Mouse (Mus musculus) CH12.LX (cell line): ENCODE measurements around the gene Cep164.

ENCODE experiments used
- MEF2A ChIP-seq: IDR thresholded peaks from 2 replicates; pipeline ENCODE4 v1.6.1; 2014; ENCODE audit warnings: low read depth, mild to moderate bottlenecking, inconsistent platforms, low read length, improper control_type of control experiment, borderline replicate concordance
- ZKSCAN1 ChIP-seq: IDR thresholded peaks from 2 replicates; pipeline ENCODE4 v1.6.1; 2012; ENCODE audit warnings: low read depth, inconsistent platforms, low read length, improper control_type of control experiment, borderline replicate concordance

- TF ChIP-seq ZKSCAN1 = no peak
- no peak for TF ChIP-seq MEF2A
These were observed 23.3 kb upstream of the Cep164 start for GRCm38 (mm10) chr9:45851776-45852175.
